Mouse (Mus musculus) cerebellum, adult 2 months (tissue): ENCODE measurements around the gene Marcksl1.

ENCODE experiments used
- CTCF ChIP-seq: fragments of 200-500 bp; IDR thresholded peaks from 2 replicates; pipeline ENCODE4 v1.5.1; 2011; ENCODE audit warnings: low read depth, mild to moderate bottlenecking, control low read depth, low read length, moderate library complexity, borderline replicate concordance; ENCODE audit not compliant: insufficient read depth
- POLR2A ChIP-seq: fragments of 200-500 bp; IDR thresholded peaks from 2 replicates; pipeline ENCODE4 v1.6.1; 2011; ENCODE audit warnings: low read length, control low read depth, borderline replicate concordance; ENCODE audit not compliant: insufficient read depth

GRCm38 (mm10) chr4:129565139-129565538, 51.8 kb downstream of the Marcksl1 start:
- TF ChIP-seq CTCF (no peak), POLR2A (no peak)
